Mouse (Mus musculus): ENCODE measurements around the gene Hip1r. TPM values are rescaled to one million over a fixed set of nuclear protein-coding genes. Genes with fewer than 3 reads are reported as not detected.
A peak's percentile ranks its signal among the peaks of the same experiment; 100 is the strongest.

Gene Hip1r
- polyA plus RNA-seq, 1 experiment from 2014 or later, result 20.2 TPM

DNA sequence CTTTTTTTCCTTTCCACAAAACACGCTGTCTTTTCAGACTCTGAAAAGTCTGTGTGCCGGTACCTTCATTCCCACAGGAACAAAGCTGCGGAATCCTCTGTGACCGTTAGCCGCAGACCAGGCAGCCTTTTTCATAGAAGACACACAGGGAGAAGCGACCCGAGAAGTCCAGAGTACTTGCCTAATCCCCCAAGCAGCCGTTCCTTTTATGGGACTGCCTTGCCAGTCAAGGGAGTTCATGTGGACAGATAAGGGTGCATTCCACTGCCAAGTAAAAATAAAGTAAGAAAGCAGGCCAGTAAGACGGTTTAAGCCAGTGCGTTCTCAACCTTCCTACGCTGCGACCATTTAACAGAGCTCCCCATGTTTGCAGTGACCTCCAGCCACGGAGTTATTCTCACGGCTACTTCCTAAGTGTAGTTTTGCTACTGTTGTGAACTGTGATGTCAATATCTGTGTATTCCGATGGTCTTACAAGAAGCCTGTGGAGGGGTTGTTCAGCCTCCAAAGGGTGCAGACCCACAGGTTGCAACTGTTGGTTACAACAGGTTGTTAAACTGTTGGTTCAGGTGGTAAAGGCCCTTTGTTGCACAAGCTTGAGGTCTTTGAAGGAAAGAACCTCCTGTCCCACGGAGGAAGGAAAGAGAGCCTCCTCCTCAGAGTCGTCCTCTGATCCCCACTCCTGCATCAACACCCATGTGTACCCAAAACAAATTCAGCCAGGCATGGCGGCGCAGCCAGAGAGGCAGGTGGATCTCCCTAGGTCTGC lies 54.5 kb downstream of the Hip1r start:
- Histone ChIP-seq H3K4me2 (peak overlapping the region; percentile 46), H3K4me1 (replicated peaks; ENCODE audit: control insufficient read depth, insufficient read depth, low read length) (peaks cover 75% of the 10 kb centered on the region), H3K9ac (ENCODE audit: low read depth, low read length) (peak overlapping the region; percentile 49), H3K27ac (ENCODE audit: low read depth, low read length) (peak overlapping the region; percentile 56; the same call in 1 of the 2 replicates), H3K36me3 (ENCODE audit: control insufficient read depth, insufficient read depth, low read length) (peaks cover 9% of the 10 kb centered on the region; the same call in 1 of the 2 replicates), H3K9me3 (ENCODE audit: control insufficient read depth, low read length) (no peaks in the 10 kb centered on the region), H3K4me3 (ENCODE audit: low read depth, low read length) (no peak overlapping the region), H3K27me3 (replicated peaks; ENCODE audit: control insufficient read depth, insufficient read depth, low read length) (no peaks in the 10 kb centered on the region)
- DNase-seq (ENCODE audit: low spot score) (no peak), ATAC-seq (replicated peaks; ENCODE audit: low FRiP score) (no peak)
- 56% methylated on average over 19 of the region's 19 CpGs for WGBS

DNA sequence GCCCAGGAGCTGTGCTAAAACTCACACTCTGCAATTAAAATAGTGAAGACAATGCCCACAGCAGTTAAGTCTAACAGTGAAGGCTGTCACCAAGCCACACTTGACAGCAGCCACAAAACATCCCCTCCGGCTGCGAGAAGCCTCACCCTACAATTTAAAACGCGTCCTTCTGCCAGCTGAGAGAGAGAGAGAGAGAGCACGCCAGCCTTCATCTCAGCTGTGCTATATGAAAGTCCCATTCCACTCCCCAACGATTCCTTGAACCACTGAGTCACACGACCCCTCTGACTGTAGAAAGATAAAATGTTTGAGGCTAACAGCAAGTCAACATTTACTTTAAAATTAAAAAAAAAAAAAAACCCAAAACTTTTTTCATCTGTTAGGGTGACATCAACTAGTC lies 55.3 kb downstream of the Hip1r start:
- WGBS, result 49% methylated on average over 7 of the region's 7 CpGs
- H3K9me3 ChIP-seq (ENCODE audit: control insufficient read depth, low read length), result no peaks in the 10 kb centered on the region
- peaks cover 67% of the 10 kb centered on the region for H3K4me1 ChIP-seq (replicated peaks; ENCODE audit: control insufficient read depth, insufficient read depth, low read length)
- no peaks in the 10 kb centered on the region for H3K27me3 ChIP-seq (replicated peaks; ENCODE audit: control insufficient read depth, insufficient read depth, low read length)
- H3K4me2 ChIP-seq, result peak overlapping the region; percentile 46
- peaks cover 9% of the 10 kb centered on the region; the same call in 1 of the 2 replicates for H3K36me3 ChIP-seq (ENCODE audit: control insufficient read depth, insufficient read depth, low read length)
- peak overlapping the region; percentile 49 for H3K9ac ChIP-seq (ENCODE audit: low read depth, low read length)
- ATAC-seq (replicated peaks; ENCODE audit: low FRiP score), result no peak
- no peak overlapping the region for H3K4me3 ChIP-seq (ENCODE audit: low read depth, low read length)
- peak overlapping the region; percentile 5; the same call in 1 of the 2 replicates for H3K27ac ChIP-seq (ENCODE audit: low read depth, low read length)
- no peak for DNase-seq (ENCODE audit: low spot score)

GRCm38 (mm10) chr5:124029220-124030035 lies 56.0 kb downstream of the Hip1r start:
- WGBS, result 84% methylated on average over 19 of the region's 19 CpGs
- peak overlapping the region; percentile 98 for H3K4me2 ChIP-seq

DNA sequence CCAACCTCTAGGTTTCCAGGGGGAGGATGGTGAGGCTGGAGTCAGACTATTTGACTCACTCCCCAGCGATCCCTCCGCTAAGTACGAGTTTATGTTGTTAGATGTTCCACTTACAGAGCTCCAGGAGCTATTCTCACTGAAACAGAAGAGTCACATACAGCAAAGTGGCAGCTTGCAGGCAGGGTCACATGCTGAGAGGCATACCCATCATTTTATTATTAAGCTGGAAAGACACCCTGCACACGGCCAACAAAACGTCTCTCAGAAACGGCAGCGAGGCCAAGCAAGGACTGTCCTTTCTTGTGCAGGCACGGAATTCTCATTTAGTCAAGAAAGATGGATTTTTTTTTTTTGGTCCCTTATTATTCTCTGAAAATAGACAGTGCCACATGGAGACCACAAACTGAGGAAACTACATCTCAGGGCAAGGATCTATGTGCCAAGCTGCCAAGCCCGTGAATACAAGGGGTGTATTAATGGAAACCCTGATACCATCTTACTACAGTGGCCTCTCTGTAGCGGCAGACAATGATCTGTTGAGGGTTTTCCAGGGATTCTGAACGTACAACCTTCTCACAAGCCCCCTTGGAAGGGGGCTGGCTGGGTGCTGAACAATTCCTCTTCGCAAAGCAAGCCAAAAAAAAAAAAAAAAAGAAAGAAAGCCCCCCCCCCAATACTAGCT lies 57.1 kb downstream of the Hip1r start:
- ATAC-seq (replicated peaks; ENCODE audit: low FRiP score) (no peak), DNase-seq (ENCODE audit: low spot score) (no peak)
- Histone ChIP-seq H3K4me3 (ENCODE audit: low read depth, low read length) (peak overlapping the region; percentile 90), H3K9ac (ENCODE audit: low read depth, low read length) (peak overlapping the region; percentile 91), H3K9me3 (ENCODE audit: control insufficient read depth, low read length) (no peaks in the 10 kb centered on the region), H3K36me3 (ENCODE audit: control insufficient read depth, insufficient read depth, low read length) (peaks cover 9% of the 10 kb centered on the region; the same call in 1 of the 2 replicates), H3K27ac (ENCODE audit: low read depth, low read length) (peak overlapping the region; percentile 68; the same call in 1 of the 2 replicates), H3K4me2 (peak overlapping the region; percentile 98), H3K4me1 (replicated peaks; ENCODE audit: control insufficient read depth, insufficient read depth, low read length) (peaks cover 54% of the 10 kb centered on the region), H3K27me3 (replicated peaks; ENCODE audit: control insufficient read depth, insufficient read depth, low read length) (no peaks in the 10 kb centered on the region)
- WGBS, result 48% methylated on average over 12 of the region's 12 CpGs

More at GRCm38 (mm10) chr5:124029220-124030035, 56.0 kb downstream of the Hip1r start:
- ATAC-seq (replicated peaks; ENCODE audit: low FRiP score), result no peak
- Histone ChIP-seq H3K36me3 (ENCODE audit: control insufficient read depth, insufficient read depth, low read length) (peaks cover 9% of the 10 kb centered on the region; the same call in 1 of the 2 replicates), H3K27me3 (replicated peaks; ENCODE audit: control insufficient read depth, insufficient read depth, low read length) (no peaks in the 10 kb centered on the region), H3K27ac (ENCODE audit: low read depth, low read length) (no peak overlapping the region), H3K4me1 (replicated peaks; ENCODE audit: control insufficient read depth, insufficient read depth, low read length) (peaks cover 60% of the 10 kb centered on the region), H3K9me3 (ENCODE audit: control insufficient read depth, low read length) (no peaks in the 10 kb centered on the region), H3K4me3 (ENCODE audit: low read depth, low read length) (no peak overlapping the region), H3K9ac (ENCODE audit: low read depth, low read length) (peak overlapping the region; percentile 25; the same call in 1 of the 2 replicates)
- DNase-seq (ENCODE audit: low spot score), result no peak

- Histone ChIP-seq H3K4me2 (peak overlapping the region; percentile 98), H3K9me3 (ENCODE audit: control insufficient read depth, low read length) (no peaks in the 10 kb centered on the region), H3K27ac (ENCODE audit: low read depth, low read length) (peak overlapping the region; percentile 68), H3K4me3 (ENCODE audit: low read depth, low read length) (peak overlapping the region; percentile 90), H3K9ac (ENCODE audit: low read depth, low read length) (peak overlapping the region; percentile 91), H3K4me1 (replicated peaks; ENCODE audit: control insufficient read depth, insufficient read depth, low read length) (peaks cover 49% of the 10 kb centered on the region), H3K27me3 (replicated peaks; ENCODE audit: control insufficient read depth, insufficient read depth, low read length) (no peaks in the 10 kb centered on the region), H3K36me3 (ENCODE audit: control insufficient read depth, insufficient read depth, low read length) (peaks cover 5% of the 10 kb centered on the region; the same call in 1 of the 2 replicates)
- ATAC-seq (replicated peaks; ENCODE audit: low FRiP score) (peak; percentile 85), DNase-seq (ENCODE audit: low spot score) (peak; percentile 63)
- under 1% methylated on average over 25 of the region's 26 CpGs for WGBS
Observed at GRCm38 (mm10) chr5:124031068-124031955, 57.9 kb downstream of the Hip1r start.

GRCm38 (mm10) chr5:124032001-124032508 lies 58.6 kb downstream of the Hip1r start, which contains the start of gene Vps37b:
Gene Vps37b, minus strand, starts transcription at chr5:124032270.
- H3K4me1 ChIP-seq (replicated peaks; ENCODE audit: control insufficient read depth, insufficient read depth, low read length), result peaks cover 48% of the 10 kb centered on the region
- peak within 1 kb of the TSS; percentile 68 for H3K27ac ChIP-seq (ENCODE audit: low read depth, low read length)
- peak within 1 kb of the TSS; percentile 90 for H3K4me3 ChIP-seq (ENCODE audit: low read depth, low read length)
- H3K27me3 ChIP-seq (replicated peaks; ENCODE audit: control insufficient read depth, insufficient read depth, low read length), result no peaks in the 10 kb centered on the region
- ATAC-seq (replicated peaks; ENCODE audit: low FRiP score) (peak; percentile 76), DNase-seq (ENCODE audit: low spot score) (peak; percentile 91)
- peaks cover 3% of the 10 kb centered on the region; the same call in 1 of the 2 replicates for H3K36me3 ChIP-seq (ENCODE audit: control insufficient read depth, insufficient read depth, low read length)
- H3K9ac ChIP-seq (ENCODE audit: low read depth, low read length), result peak within 1 kb of the TSS; percentile 91
- under 1% methylated on average over 52 of the region's 52 CpGs for WGBS
- no peaks in the 10 kb centered on the region for H3K9me3 ChIP-seq (ENCODE audit: control insufficient read depth, low read length)
- H3K4me2 ChIP-seq, result peak within 1 kb of the TSS; percentile 98

DNA sequence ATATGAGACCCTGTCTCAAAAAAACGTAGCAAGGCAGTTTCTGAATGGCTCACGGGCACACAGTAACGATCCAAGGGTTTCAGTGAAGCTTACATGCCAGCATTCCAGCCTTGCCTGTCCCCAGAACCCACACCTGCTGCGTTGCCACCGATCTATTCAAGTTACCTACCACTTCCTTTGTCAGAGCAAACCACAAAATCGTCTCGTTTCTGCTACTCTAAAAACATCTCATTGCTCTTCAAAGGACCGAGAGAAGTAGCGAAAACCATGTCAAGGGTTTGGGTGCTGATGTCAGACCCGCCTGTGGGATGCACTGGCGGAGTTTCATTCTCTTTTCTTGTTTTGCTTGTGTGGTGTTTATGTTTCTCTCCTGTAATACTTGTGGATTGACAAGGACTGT lies 61.0 kb downstream of the Hip1r start:
- no peaks in the 10 kb centered on the region for H3K36me3 ChIP-seq (ENCODE audit: control insufficient read depth, insufficient read depth, low read length)
- ATAC-seq (replicated peaks; ENCODE audit: low FRiP score) (no peak), DNase-seq (ENCODE audit: low spot score) (no peak)
- H3K4me3 ChIP-seq (ENCODE audit: low read depth, low read length), result no peak overlapping the region
- H3K4me2 ChIP-seq, result no peak overlapping the region
- H3K9ac ChIP-seq (ENCODE audit: low read depth, low read length), result no peak overlapping the region
- no peak overlapping the region for H3K27ac ChIP-seq (ENCODE audit: low read depth, low read length)
- no peaks in the 10 kb centered on the region for H3K9me3 ChIP-seq (ENCODE audit: control insufficient read depth, low read length)
- no peaks in the 10 kb centered on the region for H3K27me3 ChIP-seq (replicated peaks; ENCODE audit: control insufficient read depth, insufficient read depth, low read length)
- peaks cover 26% of the 10 kb centered on the region for H3K4me1 ChIP-seq (replicated peaks; ENCODE audit: control insufficient read depth, insufficient read depth, low read length)
- WGBS, result 58% methylated on average over 11 of the region's 11 CpGs
